Mouse (Mus musculus) kidney, embryonic 15.5 days (tissue): ENCODE measurements around the gene Gabbr2. TPM values are rescaled to one million over a fixed set of nuclear protein-coding genes. Genes with fewer than 3 reads are reported as not detected.
A peak's percentile ranks its signal among the peaks of the same experiment; 100 is the strongest.

Experiments used
- ATAC-seq: fragments of 200-750 bp; cut with Nextera tagmentation; replicated peaks from 2 replicates; pipeline ENCODE4 v1.8.0; 2017; ENCODE audit warnings: moderate TSS enrichment; ENCODE audit not compliant: low FRiP score
- H3K27ac ChIP-seq: fragments of 300-500 bp; sonication (generic); 2 replicates; pipeline ENCODE4 v1.5.1; 2015; ENCODE audit warnings: mild to moderate bottlenecking, inconsistent platforms
- H3K27me3 ChIP-seq: fragments of 300-500 bp; sonication (generic); 2 replicates; pipeline ENCODE4 v1.6.1; 2015; ENCODE audit warnings: inconsistent platforms
- H3K36me3 ChIP-seq: fragments of 300-500 bp; sonication (generic); 2 replicates; pipeline ENCODE4 v1.6.1; 2015; ENCODE audit warnings: inconsistent platforms
- H3K4me1 ChIP-seq: fragments of 300-500 bp; sonication (generic); 2 replicates; pipeline ENCODE4 v1.6.1; 2015; ENCODE audit warnings: inconsistent platforms
- H3K4me2 ChIP-seq: fragments of 300-500 bp; sonication (generic); 2 replicates; pipeline ENCODE4 v1.6.1; 2015; ENCODE audit warnings: moderate library complexity, mild to moderate bottlenecking, inconsistent platforms
- H3K4me3 ChIP-seq: fragments of 300-500 bp; sonication (generic); replicated peaks from 2 replicates; pipeline ENCODE4 v1.5.1; 2015; ENCODE audit warnings: mild to moderate bottlenecking, inconsistent platforms
- H3K9ac ChIP-seq: fragments of 300-500 bp; sonication (generic); 2 replicates; pipeline ENCODE4 v1.6.1; 2015; ENCODE audit warnings: mild to moderate bottlenecking, inconsistent platforms
- H3K9me3 ChIP-seq: fragments of 300-500 bp; sonication (generic); replicated peaks from 2 replicates; pipeline ENCODE4 v1.6.1; 2016; ENCODE audit warnings: inconsistent platforms
- WGBS: fragments of 180-500 bp; shearing (Covaris S2); methylation state at CpG from one replicate; pipeline ENCODE4 v1.1.7; 2015; ENCODE audit warnings: mixed read lengths; 5-methylcytosine and 5-hydroxymethylcytosine counted together
- polyA plus RNA-seq: library from polyadenylated mRNA; unstranded; fragments of >200 nt; fragmentation: Nextera tagmentation; extraction: Ambion mirVana; gene quantifications from 2 replicates; pipeline ENCODE4 v1.2.1, GENCODE M21; 2015

The Gabbr2 gene
- polyA plus RNA-seq, 1 experiment from 2014 or later = 0.18 TPM

DNA sequence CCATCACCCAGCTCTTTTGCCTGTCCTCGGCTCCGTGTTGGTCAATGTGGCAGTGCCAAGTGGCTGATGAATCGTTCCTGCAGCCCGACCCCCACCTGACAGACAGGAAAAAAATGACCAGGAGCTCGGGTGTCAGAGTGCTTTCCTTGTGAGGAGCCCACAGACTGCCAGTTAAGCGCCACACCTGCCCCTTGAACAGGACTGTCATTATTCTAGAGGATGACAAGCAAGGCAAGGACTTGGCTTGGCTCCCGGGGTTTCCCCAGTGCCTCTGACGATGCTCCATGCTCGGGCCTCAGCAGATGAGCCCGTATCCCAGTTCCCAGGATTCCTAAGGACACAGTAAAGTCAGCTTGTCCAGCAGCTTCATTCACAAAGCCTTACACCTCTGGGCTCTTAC lies 20.8 kb upstream of the Gabbr2 start:
- Histone ChIP-seq H3K9ac (no peak overlapping the region), H3K9me3 (no peaks in the 10 kb centered on the region), H3K4me1 (peaks cover 19% of the 10 kb centered on the region), H3K4me2 (no peak overlapping the region), H3K4me3 (no peak overlapping the region), H3K27me3 (peaks cover 4% of the 10 kb centered on the region; the same call in 1 of the 2 replicates), H3K36me3 (peaks cover 20% of the 10 kb centered on the region), H3K27ac (no peak overlapping the region)
- ATAC-seq = no peak
- WGBS = 46% methylated on average over 10 of the region's 10 CpGs

DNA sequence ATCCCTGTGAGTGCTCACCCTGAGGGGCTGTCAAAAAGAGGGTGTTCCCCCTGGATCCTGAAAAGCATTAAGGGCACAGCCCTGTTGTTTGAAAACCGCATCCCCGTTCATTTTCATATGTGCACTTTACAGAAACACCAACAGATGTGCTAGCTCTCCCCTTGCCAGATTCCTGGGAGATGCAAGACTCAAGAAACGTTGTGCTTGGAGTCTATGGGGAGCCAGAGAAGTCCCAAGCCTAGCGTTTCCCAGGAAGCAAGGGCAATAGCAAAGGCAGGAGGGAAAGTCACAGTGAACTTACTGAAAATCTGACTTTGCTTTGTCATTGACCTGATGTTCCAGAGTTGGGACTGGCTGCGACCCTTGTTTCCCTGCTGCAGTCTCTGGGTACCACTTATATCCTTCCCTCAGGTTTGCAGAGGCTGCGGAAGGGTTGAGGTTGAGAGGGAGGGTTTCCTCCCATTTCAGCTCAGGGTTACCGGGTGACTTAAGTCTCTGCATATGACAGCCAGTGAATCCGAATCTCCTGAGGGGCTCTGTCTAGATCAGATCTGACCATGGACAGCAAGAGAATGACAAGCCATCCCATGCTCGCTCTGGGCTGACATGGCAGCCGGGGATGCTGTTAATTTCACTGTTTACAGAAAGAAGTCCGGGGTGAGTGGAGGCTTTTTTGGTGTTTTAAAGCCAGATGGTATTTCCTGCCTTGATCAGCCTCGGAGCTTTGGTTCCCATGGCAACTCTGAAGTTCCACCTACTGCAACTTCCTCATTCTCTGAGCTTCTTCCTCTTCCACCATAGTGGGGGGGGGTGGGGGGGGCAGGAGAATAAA lies 18.9 kb upstream of the Gabbr2 start:
- peak overlapping the region; percentile 41 for H3K4me2 ChIP-seq
- 0 out of 2 replicates have a peak overlapping the region, but pooled peaks have one; percentile 13 for H3K27ac ChIP-seq
- 0 out of 2 replicates have a peak, but pooled peaks cover 2% of the 10 kb centered on the region for H3K36me3 ChIP-seq
- no peak for ATAC-seq
- H3K9me3 ChIP-seq = no peaks in the 10 kb centered on the region
- H3K4me3 ChIP-seq = no peak overlapping the region
- H3K4me1 ChIP-seq = peaks cover 19% of the 10 kb centered on the region
- H3K9ac ChIP-seq = no peak overlapping the region
- H3K27me3 ChIP-seq = peaks cover 4% of the 10 kb centered on the region; the same call in 1 of the 2 replicates
- WGBS = 40% methylated on average over 12 of the region's 12 CpGs

DNA sequence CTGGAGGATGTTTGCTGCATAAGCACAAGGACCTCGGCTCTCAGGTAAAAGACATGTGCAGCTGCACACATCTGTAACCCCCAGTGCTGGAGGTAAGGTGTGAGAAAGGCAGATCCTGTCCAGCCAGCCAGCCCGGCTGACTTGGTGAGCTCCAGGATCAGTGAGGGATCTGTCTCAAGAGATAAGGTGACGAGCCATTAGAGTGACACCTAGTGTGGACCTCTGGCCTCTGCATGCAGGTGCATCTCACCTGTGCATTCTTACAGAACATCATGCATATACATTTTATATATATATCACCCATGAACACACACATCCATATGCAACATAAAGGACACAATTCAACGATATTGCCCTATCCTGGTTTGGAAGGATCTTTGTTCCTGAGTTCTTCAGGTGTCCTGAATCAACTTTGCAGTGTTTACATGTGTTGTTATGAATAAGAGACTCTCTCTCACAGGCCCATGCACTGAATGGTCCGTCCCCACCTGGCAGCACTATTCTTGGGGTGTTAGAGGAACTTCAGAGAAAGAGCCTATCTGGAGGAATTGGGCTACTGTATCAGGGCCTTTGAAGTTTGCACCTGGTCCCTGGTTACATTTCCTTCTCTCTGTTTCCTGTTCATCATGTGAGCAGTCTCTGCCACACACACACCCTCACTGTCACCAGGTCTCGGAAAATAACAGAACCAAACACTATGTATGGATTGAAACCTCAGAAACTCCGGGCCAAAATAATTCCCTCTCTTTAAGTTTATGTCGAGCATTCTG lies 9.1 kb upstream of the Gabbr2 start:
- H3K27me3 ChIP-seq = peaks cover 26% of the 10 kb centered on the region
- no peak for ATAC-seq
- H3K4me2 ChIP-seq = no peak overlapping the region
- no peak overlapping the region for H3K27ac ChIP-seq
- WGBS = 73% methylated on average over 8 of the region's 8 CpGs
- H3K9ac ChIP-seq = no peak overlapping the region
- H3K4me1 ChIP-seq = no peaks in the 10 kb centered on the region
- no peaks in the 10 kb centered on the region for H3K36me3 ChIP-seq
- H3K4me3 ChIP-seq = no peak overlapping the region
- H3K9me3 ChIP-seq = no peaks in the 10 kb centered on the region

DNA sequence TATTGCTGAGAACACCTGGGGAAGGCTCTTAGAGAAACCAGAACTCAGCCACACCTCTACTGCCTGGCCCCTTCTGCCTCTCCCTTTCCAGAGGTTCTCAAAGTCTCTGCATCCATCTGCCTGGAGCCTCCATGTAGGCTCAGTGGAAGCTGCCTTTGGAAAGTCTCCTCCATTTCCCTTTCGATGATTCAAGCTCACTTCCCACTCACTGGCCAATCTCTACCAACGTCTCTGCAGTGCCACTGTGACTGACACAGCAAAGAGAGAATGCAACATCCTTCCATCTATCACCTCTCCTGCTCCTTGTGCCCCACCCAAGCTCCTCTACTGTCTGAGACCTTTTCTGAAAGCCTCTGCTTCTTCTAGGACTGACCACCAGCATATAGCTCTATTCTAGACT lies 6.3 kb upstream of the Gabbr2 start:
- no peak for ATAC-seq
- H3K36me3 ChIP-seq = no peaks in the 10 kb centered on the region
- H3K4me1 ChIP-seq = no peaks in the 10 kb centered on the region
- peaks cover 45% of the 10 kb centered on the region for H3K27me3 ChIP-seq
- no peak overlapping the region for H3K27ac ChIP-seq
- H3K9ac ChIP-seq = no peak overlapping the region
- 71% methylated on average over 2 of the region's 2 CpGs for WGBS
- no peak overlapping the region for H3K4me3 ChIP-seq
- H3K4me2 ChIP-seq = no peak overlapping the region
- H3K9me3 ChIP-seq = no peaks in the 10 kb centered on the region

DNA sequence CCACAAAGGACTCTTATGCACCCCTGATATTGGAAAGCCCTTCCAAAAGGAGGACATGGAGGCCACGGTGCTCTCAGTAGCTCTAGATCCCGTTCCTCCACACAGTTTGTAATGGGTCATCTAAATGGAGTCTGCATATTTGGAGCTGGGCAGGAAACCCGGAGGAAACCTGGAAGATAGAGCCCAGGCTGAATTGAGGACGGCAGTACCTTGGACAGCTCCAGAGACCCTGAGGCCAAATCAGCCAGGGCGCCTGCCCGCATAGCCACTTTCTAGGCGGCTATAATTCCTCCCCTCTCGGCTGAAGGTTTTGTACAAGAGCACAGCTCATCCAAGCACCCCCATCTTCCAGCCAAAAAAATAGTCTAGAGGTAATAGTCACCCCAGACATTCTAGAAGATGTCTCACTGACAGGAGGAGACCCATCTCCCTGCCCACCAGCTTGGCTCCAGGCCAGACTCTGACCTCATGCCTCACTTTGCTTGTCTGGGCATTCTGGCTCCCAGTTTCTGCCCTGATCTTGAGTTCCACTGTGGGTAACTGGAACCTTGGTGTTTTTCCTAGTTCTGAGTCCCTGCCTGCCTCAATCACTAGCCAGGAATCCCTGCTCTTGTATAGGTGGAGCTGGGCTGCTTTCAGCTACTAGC lies 1.3 kb upstream of the Gabbr2 start:
- no peaks in the 10 kb centered on the region for H3K36me3 ChIP-seq
- whole genome bisulfite sequencing = 2% methylated on average over 8 of the region's 8 CpGs
- H3K4me3 ChIP-seq = no peak overlapping the region
- H3K9me3 ChIP-seq = no peaks in the 10 kb centered on the region
- no peak for ATAC-seq
- no peak overlapping the region for H3K27ac ChIP-seq
- peaks cover 76% of the 10 kb centered on the region for H3K27me3 ChIP-seq
- H3K4me2 ChIP-seq = no peak overlapping the region
- peaks cover 28% of the 10 kb centered on the region for H3K4me1 ChIP-seq
- H3K9ac ChIP-seq = no peak overlapping the region

DNA sequence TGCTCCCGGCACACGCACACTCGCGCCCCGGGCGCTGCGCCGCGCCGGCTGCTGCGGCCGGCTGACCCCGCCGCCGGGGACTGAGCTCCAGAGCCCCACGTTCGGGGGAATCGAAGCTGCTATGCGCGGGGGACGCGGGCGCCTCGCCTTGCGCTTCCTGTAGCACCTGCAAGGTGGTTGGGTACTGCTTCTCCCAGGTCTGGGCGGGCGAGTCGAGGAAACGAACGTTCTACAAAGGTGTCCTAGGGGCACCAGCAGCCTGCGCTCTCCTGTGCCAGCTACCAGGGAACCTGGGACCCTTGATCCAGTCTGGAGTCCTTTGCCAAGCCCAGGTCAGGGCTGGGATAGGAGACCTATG lies 265 bp upstream of the Gabbr2 start:
- H3K9ac ChIP-seq = no peak overlapping the region
- peaks cover 82% of the 10 kb centered on the region for H3K27me3 ChIP-seq
- H3K27ac ChIP-seq = no peak overlapping the region
- H3K4me1 ChIP-seq = peaks cover 28% of the 10 kb centered on the region
- H3K4me2 ChIP-seq = peak overlapping the region; percentile 94
- no peak; the same call in 1 of the 2 replicates for ATAC-seq
- H3K9me3 ChIP-seq = no peaks in the 10 kb centered on the region
- H3K36me3 ChIP-seq = no peaks in the 10 kb centered on the region
- peak overlapping the region; percentile 53 for H3K4me3 ChIP-seq
- WGBS = under 1% methylated on average over 31 of the region's 31 CpGs

DNA sequence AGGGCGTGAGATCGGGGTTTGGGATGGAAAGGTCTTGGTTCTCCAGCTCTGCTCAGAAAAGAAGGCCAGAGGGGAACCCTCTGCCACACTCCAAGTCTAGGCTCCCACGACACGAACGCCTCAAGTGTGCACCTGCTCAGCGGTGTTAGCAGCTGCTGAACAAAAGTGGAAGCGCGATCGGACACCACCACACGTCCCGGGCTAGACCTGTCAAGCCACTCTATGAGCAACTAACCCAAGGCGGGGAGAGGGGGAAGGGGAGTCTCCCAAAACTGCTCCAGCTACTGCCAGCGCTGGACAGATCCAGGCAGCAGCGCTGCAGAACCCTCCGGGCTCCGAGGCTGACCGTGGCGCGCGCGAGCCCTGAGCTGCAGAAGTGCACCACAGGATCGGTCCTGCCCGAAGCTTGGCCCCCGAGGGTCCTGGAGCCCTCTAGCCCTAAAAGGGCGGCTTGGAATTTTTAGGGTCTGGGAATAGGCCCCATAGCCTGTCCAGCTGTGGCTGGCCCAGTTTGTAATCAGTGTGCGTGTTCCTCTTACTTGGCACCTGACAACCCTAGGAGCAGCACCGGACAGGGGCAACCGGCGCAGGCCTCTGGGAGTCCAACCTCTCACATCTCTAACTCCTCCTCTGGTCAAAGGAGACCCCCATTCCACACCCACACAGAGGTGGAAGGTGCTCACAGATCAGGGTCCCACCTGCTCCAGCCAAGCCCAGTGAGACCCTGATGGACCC lies 1.2 kb downstream of the Gabbr2 start:
- peak; percentile 61; the same call in 1 of the 2 replicates for ATAC-seq
- Histone ChIP-seq H3K4me1 (peaks cover 28% of the 10 kb centered on the region), H3K36me3 (no peaks in the 10 kb centered on the region), H3K27me3 (peaks cover 85% of the 10 kb centered on the region), H3K27ac (no peak overlapping the region), H3K4me2 (peak overlapping the region; percentile 94), H3K9me3 (no peaks in the 10 kb centered on the region), H3K9ac (no peak overlapping the region), H3K4me3 (peak overlapping the region; percentile 53)
- 5% methylated on average over 29 of the region's 29 CpGs for WGBS

DNA sequence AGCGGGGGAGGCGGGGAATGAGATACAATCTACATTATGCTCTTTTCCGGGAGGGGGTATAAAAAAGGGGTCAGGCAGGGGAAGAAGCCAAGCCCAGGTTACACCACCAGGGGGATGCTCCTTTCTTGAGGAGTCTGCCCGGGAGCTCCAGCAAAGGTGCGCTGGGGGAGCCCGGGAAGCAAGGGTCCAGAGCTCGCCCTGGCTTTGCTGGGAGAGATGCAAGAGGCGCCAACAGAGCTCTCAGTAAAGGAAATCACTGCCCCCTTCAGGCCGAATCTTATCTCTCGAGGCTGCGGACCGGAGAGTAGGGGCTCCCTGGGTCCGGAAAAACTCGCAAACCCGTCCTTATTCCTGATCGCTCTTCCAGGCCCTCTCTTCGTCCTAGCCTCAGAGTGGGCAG lies 1.8 kb downstream of the Gabbr2 start:
- peaks cover 84% of the 10 kb centered on the region for H3K27me3 ChIP-seq
- ATAC-seq = 0 out of 2 replicates have a peak, but pooled peaks have one; percentile 19
- no peaks in the 10 kb centered on the region for H3K36me3 ChIP-seq
- WGBS = 2% methylated on average over 17 of the region's 17 CpGs
- peaks cover 28% of the 10 kb centered on the region for H3K4me1 ChIP-seq
- H3K27ac ChIP-seq = no peak overlapping the region
- H3K9ac ChIP-seq = no peak overlapping the region
- H3K4me3 ChIP-seq = 0 out of 2 replicates have a peak overlapping the region, but pooled peaks have one; percentile 6
- no peaks in the 10 kb centered on the region for H3K9me3 ChIP-seq
- H3K4me2 ChIP-seq = peak overlapping the region; percentile 94; the same call in 1 of the 2 replicates

DNA sequence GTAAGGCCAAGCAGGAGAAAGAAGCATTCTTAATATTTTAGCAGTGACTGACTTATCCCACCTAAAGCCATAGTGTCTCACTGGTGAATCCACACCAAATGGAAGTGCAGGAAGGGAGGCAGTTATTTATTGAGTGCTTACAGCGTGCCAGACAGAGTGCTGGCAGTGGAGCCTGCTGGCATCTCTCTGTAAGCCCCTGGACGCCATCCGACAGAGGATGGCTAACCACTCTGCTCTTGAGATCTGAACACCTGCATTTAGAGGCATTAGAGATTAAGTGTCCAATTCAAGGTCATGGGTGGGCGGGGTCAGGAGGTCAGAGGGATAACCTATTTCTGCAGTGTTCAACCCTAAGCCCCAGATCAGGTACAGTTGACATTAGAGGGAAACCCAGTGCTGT lies 2.8 kb downstream of the Gabbr2 start:
- 74% methylated on average over 4 of the region's 4 CpGs for WGBS
- H3K4me1 ChIP-seq = peaks cover 28% of the 10 kb centered on the region
- H3K27me3 ChIP-seq = peaks cover 74% of the 10 kb centered on the region
- no peak overlapping the region for H3K4me2 ChIP-seq
- no peak overlapping the region for H3K4me3 ChIP-seq
- H3K27ac ChIP-seq = no peak overlapping the region
- H3K9me3 ChIP-seq = no peaks in the 10 kb centered on the region
- no peaks in the 10 kb centered on the region for H3K36me3 ChIP-seq
- ATAC-seq = no peak
- no peak overlapping the region for H3K9ac ChIP-seq

DNA sequence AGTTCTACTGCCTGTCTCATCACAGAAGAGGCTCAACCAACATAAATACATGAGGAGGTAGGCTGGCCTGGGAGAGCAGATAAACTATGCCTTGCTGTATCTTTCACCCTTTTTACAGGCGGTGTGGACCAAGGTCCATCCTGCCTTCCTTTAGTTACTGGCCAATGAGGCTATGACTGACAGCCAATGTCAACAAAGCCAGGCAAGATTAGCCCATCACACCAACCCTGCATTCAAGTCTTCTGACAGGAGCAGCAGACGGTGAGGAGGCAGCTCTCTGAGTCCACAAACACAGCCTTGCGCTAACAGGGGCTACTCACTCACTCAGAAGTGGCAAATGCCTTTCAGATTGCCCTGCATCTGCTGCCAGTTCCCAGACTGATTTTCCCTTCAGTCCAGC lies 3.4 kb downstream of the Gabbr2 start:
- peaks cover 69% of the 10 kb centered on the region for H3K27me3 ChIP-seq
- H3K27ac ChIP-seq = no peak overlapping the region
- H3K4me1 ChIP-seq = peaks cover 28% of the 10 kb centered on the region
- H3K9ac ChIP-seq = no peak overlapping the region
- H3K4me2 ChIP-seq = no peak overlapping the region
- no peak for ATAC-seq
- H3K9me3 ChIP-seq = no peaks in the 10 kb centered on the region
- no peak overlapping the region for H3K4me3 ChIP-seq
- WGBS = 47% methylated on average over 3 of the region's 3 CpGs
- H3K36me3 ChIP-seq = no peaks in the 10 kb centered on the region

DNA sequence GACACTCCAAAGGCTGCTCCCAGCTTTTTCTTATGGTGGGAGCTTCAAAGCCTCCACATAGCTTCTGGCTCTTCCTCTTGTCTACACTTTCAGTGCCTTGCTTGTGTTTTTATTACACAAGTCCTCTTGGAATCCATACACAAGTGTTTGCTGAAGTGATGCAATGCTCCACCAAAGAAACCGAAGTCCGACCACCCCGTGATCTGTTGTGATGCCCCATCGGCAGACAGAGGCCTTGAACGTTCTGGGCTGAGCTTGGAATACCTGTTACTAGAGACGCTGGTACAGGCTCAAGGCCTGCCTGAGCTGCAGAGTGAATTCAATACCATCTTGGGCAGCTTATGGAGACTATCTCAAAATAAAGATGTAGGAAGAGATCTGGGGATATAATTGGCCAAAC lies 3.9 kb downstream of the Gabbr2 start:
- Histone ChIP-seq H3K27me3 (peaks cover 69% of the 10 kb centered on the region), H3K27ac (no peak overlapping the region), H3K4me2 (no peak overlapping the region), H3K9me3 (no peaks in the 10 kb centered on the region), H3K4me3 (no peak overlapping the region), H3K4me1 (peaks cover 28% of the 10 kb centered on the region), H3K9ac (no peak overlapping the region), H3K36me3 (no peaks in the 10 kb centered on the region)
- ATAC-seq = no peak
- WGBS = 94% methylated on average over 6 of the region's 6 CpGs
